ENCODE assay signal across 16 mouse cellular contexts in the genomic region with DNA sequence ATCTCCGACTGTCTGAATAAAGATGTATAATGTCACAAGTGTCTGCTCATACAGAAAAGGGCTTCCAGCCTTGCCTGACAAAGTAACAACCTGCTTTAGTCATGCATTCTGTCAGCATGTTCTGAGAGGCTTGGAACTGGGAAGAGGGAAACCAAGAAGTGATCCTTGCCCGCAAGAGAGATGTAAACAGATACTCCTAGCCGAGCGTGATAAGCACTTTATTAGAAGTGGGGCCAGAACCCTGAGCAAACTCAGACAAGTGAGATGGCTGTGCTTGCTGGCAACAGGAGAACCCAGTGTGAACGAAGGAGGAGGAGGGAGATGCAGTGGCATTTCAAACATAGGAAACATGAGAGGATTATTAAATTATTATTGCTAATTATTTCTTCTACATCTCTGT.
"Had no signal": no experiment of that assay in that cellular context is flagged by ENCODE, and none has a peak within 500 bp of the region (broad histone marks: within the 10 kb centered on the region; RNA-seq: fewer than 3 reads in every experiment).

No protein-coding gene starts in this region.

- H3K4me2 ChIP-seq: liver, embryonic 11.5 days; liver, embryonic 15.5 days; lung, embryonic 14.5 days; midbrain, embryonic 11.5 days; midbrain, embryonic 15.5 days; neural tube, embryonic 13.5 days; stomach, embryonic 15.5 days had no signal

- DNase-seq: kidney, adult 18-20 months; kidney, postnatal 25 days; lung, embryonic 14.5 days; retina, postnatal 1 day; right cerebral cortex, postnatal 4 days; spleen, adult 18-20 months had no signal

- H3K27ac ChIP-seq: left cerebral cortex, adult 2 months; limb, embryonic 10.5 days; liver, embryonic 15.5 days; macrophage; midbrain, embryonic 15.5 days; neural tube, embryonic 13.5 days; stomach, embryonic 15.5 days had no signal

- H3K36me3 ChIP-seq: limb, embryonic 10.5 days; liver, embryonic 15.5 days; midbrain, embryonic 15.5 days; neural tube, embryonic 13.5 days; stomach, embryonic 15.5 days had no signal

- H3K27me3 ChIP-seq: liver, embryonic 15.5 days; midbrain, embryonic 15.5 days; neural tube, embryonic 13.5 days; stomach, embryonic 15.5 days had no signal

- H3K4me1 ChIP-seq: limb, embryonic 10.5 days; liver, embryonic 15.5 days; midbrain, embryonic 15.5 days; neural tube, embryonic 13.5 days; stomach, embryonic 15.5 days had no signal

- H3K9me3 ChIP-seq: limb, embryonic 10.5 days; liver, embryonic 15.5 days; midbrain, embryonic 15.5 days; neural tube, embryonic 13.5 days; stomach, embryonic 15.5 days had no signal

- H3K4me3 ChIP-seq: left cerebral cortex, adult 2 months; limb, embryonic 10.5 days; liver, embryonic 15.5 days; megakaryocyte, embryonic 14.5 days; midbrain, embryonic 15.5 days; neural tube, embryonic 13.5 days; stomach, embryonic 15.5 days had no signal

- ATAC-seq: midbrain, embryonic 15.5 days had no signal

- H3K9ac ChIP-seq: liver, embryonic 15.5 days; lung, embryonic 14.5 days; midbrain, embryonic 15.5 days; neural tube, embryonic 13.5 days; stomach, embryonic 15.5 days had no signal
